Mouse (Mus musculus): ENCODE measurements at regions not wholly inside any gene's neighbourhood (a gene's known extent, or its start where the extent isn't known, plus 50 kb on each side); places are given as distances from the start of the nearest gene placed in this dataset.

GRCm38 (mm10) chr3:16816101-16816500 is 809.9 kb upstream of the Gm5150 start:
- no peak for DNase-seq

GRCm38 (mm10) chr3:16810878-16811611 is 804.8 kb upstream of the Gm5150 start:
- DNase-seq = no peak

DNA sequence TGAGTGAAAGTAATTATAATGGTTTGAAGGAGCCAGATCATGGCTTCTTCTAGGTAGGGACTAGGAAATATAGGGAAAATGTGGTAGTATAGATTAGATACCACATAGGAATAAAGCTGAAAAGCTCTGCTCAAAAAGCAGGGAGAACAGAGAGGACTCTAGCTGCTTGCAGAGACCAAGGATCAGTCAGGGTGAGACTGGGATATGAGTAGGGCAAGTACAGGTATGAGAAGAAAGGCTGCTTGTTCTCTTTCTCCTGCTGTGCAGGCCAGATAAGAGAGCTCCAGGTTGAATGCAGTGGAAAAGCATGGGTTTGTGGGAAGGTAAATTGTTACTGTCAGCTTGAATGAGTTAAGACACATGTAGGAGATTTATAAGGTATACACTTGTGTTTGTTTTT is 797.4 kb upstream of the Gm5150 start:
- DNase-seq = no peak
